Mouse (Mus musculus) mouse embryonic stem cell (cell line): ENCODE measurements around the gene Lrch2.
"Not testable (repeated sequence)": the region's sequence is repeated elsewhere in the genome, so short reads cannot be mapped to it uniquely, and the experiment has no call there.

Experiments used
- in situ Hi-C, 2 experiments: fragments of 300-500 bp; cut with MboI; formaldehyde crosslinking; loops; 1 replicate in 1 of 2; 3 replicates in 1 of 2; pipeline ENCODE4 v1.14.3; 2019 to 2020; ENCODE audit warnings: low sequenced_read_pairs in 2 of 2, low pct_unique_long_range_greater_than_20kb in 1 of 2, mixed read lengths in 1 of 2; ENCODE audit not compliant: unreplicated experiment in 1 of 2

The Lrch2 gene

GRCm38 (mm10) chrX:147553421-147554201 lies at the start of gene Lrch2:
Gene Lrch2 (minus strand): TSS chrX:147554081.
- in situ Hi-C loops = no loop called here

GRCm38 (mm10) chrX:147540934-147541870 lies 12.7 kb downstream of the Lrch2 start:
- in situ Hi-C loops = no loop called here

GRCm38 (mm10) chrX:147538377-147538776 lies 15.5 kb downstream of the Lrch2 start:
- in situ Hi-C loops = no loop called here

- in situ Hi-C loops = not testable (repeated sequence)
Observed at GRCm38 (mm10) chrX:147537117-147537516, 16.8 kb downstream of the Lrch2 start.

- in situ Hi-C loops = no loop called here
Observed at GRCm38 (mm10) chrX:147535616-147536015, 18.3 kb downstream of the Lrch2 start.

GRCm38 (mm10) chrX:147531675-147532074 lies 22.2 kb downstream of the Lrch2 start:
- in situ Hi-C loops = no loop called here

GRCm38 (mm10) chrX:147527646-147528172 lies 26.2 kb downstream of the Lrch2 start:
- in situ Hi-C loops = no loop called here

- in situ Hi-C loops = no loop called here
Observed at GRCm38 (mm10) chrX:147489551-147489950, 64.3 kb downstream of the Lrch2 start.

- in situ Hi-C loops = not testable (repeated sequence)
Observed at GRCm38 (mm10) chrX:147453610-147454009, 100.3 kb downstream of the Lrch2 start, which contains the start of gene Vmn1r239-ps. Gene Vmn1r239-ps (minus strand): TSS chrX:147453710.

- in situ Hi-C loops = no loop called here
Observed at GRCm38 (mm10) chrX:147443386-147443785, 110.5 kb downstream of the Lrch2 start.

- in situ Hi-C loops = no loop called here
Observed at GRCm38 (mm10) chrX:147435400-147435799, 118.5 kb downstream of the Lrch2 start.

GRCm38 (mm10) chrX:147429753-147430152 lies 124.1 kb downstream of the Lrch2 start:
- in situ Hi-C loops = loop anchor here in 1 of 2 experiments (10.0 kb wide), 1 partner anchor 145 kb away; no protein-coding TSS in a partner anchor

- in situ Hi-C loops = loop anchor here in 1 of 2 experiments (10.0 kb wide), 1 partner anchor 146 kb away; no protein-coding TSS in a partner anchor
Observed at GRCm38 (mm10) chrX:147429129-147429528, 124.8 kb downstream of the Lrch2 start, which contains the start of gene Il13ra2. Gene Il13ra2 (minus strand): TSS chrX:147429192.
